Mouse (Mus musculus): ENCODE measurements at regions not wholly inside any gene's neighbourhood (a gene's known extent, or its start where the extent isn't known, plus 50 kb on each side); places are given as distances from the start of the nearest gene placed in this dataset.

- DNase-seq (ENCODE audit: low read depth) = no peak
Measured at GRCm38 (mm10) chr15:64520568-64520967, 296.9 kb upstream of the Gm21798 start.

GRCm38 (mm10) chr15:64532260-64533120 is 285.0 kb upstream of the Gm21798 start:
- DNase-seq (ENCODE audit: low read depth) = no peak

GRCm38 (mm10) chr15:64533169-64533795 is 284.2 kb upstream of the Gm21798 start:
- DNase-seq (ENCODE audit: low read depth) = no peak

- DNase-seq (ENCODE audit: low read depth) = no peak
Measured at GRCm38 (mm10) chr15:64534166-64534565, 283.3 kb upstream of the Gm21798 start.

- DNase-seq (ENCODE audit: low read depth) = no peak
Measured at GRCm38 (mm10) chr15:64535160-64535559, 282.3 kb upstream of the Gm21798 start.

- DNase-seq (ENCODE audit: low read depth) = no peak
Measured at GRCm38 (mm10) chr15:64541395-64541794, 276.1 kb upstream of the Gm21798 start.

- DNase-seq (ENCODE audit: low read depth) = no peak
Measured at GRCm38 (mm10) chr15:64542250-64542901, 275.1 kb upstream of the Gm21798 start.

GRCm38 (mm10) chr15:64542908-64543307 is 274.6 kb upstream of the Gm21798 start:
- DNase-seq (ENCODE audit: low read depth) = no peak

GRCm38 (mm10) chr15:64546035-64546434 is 271.5 kb upstream of the Gm21798 start:
- DNase-seq (ENCODE audit: low read depth) = no peak

GRCm38 (mm10) chr15:64557540-64557939 is 260.0 kb upstream of the Gm21798 start:
- DNase-seq (ENCODE audit: low read depth) = no peak

GRCm38 (mm10) chr15:64558220-64558619 is 259.3 kb upstream of the Gm21798 start:
- no peak for DNase-seq (ENCODE audit: low read depth)

- no peak for DNase-seq (ENCODE audit: low read depth)
Measured at GRCm38 (mm10) chr15:64562431-64563111, 254.9 kb upstream of the Gm21798 start.

- no peak for DNase-seq (ENCODE audit: low read depth)
Measured at GRCm38 (mm10) chr15:64564703-64565102, 252.8 kb upstream of the Gm21798 start.

- DNase-seq (ENCODE audit: low read depth) = no peak
Measured at GRCm38 (mm10) chr15:64576891-64577535, 240.5 kb upstream of the Gm21798 start.

- no peak for DNase-seq (ENCODE audit: low read depth)
Measured at GRCm38 (mm10) chr15:64578991-64579390, 238.5 kb upstream of the Gm21798 start.

GRCm38 (mm10) chr15:64580481-64580880 is 237.0 kb upstream of the Gm21798 start:
- DNase-seq (ENCODE audit: low read depth) = no peak

- DNase-seq (ENCODE audit: low read depth) = no peak
Measured at GRCm38 (mm10) chr15:64581046-64581445, 236.4 kb upstream of the Gm21798 start.

GRCm38 (mm10) chr15:64584129-64584528 is 233.4 kb upstream of the Gm21798 start:
- no peak for DNase-seq (ENCODE audit: low read depth)

GRCm38 (mm10) chr15:64586776-64587175 is 230.7 kb upstream of the Gm21798 start:
- DNase-seq (ENCODE audit: low read depth) = no peak

GRCm38 (mm10) chr15:64590092-64590881 is 227.2 kb upstream of the Gm21798 start:
- DNase-seq (ENCODE audit: low read depth) = no peak

- DNase-seq (ENCODE audit: low read depth) = no peak
Measured at GRCm38 (mm10) chr15:64613503-64613902, 204.0 kb upstream of the Gm21798 start.

All from gonadal fat pad, adult 2 months (tissue).